Mouse (Mus musculus): Measurements from ENCODE around the gene Ccdc51.
"Not testable (repeated sequence)": the region's sequence is repeated elsewhere in the genome, so short reads cannot be mapped to it uniquely, and the experiment has no call there.

The Ccdc51 gene

DNA sequence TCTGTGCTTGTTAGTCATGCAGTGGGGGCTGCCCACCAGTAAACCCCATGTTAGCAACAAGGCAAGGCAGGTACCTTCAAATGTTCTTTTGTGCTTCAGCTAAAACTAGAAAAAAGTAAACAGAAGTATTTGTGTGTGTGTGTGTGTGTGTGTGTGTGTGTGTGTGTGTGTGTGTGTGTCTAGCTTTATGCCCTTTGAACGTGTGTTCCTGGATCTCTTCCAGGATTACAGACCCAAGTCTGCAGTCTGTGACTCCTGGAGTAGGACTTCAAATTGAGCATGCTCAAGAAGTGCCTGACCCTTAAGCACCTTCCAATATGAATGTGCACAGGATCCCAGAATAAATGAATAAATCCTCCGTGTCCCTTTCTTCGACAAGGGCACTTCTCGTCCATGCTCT is 44.8 kb downstream of the Ccdc51 start:
- no peak for DNase-seq

DNA sequence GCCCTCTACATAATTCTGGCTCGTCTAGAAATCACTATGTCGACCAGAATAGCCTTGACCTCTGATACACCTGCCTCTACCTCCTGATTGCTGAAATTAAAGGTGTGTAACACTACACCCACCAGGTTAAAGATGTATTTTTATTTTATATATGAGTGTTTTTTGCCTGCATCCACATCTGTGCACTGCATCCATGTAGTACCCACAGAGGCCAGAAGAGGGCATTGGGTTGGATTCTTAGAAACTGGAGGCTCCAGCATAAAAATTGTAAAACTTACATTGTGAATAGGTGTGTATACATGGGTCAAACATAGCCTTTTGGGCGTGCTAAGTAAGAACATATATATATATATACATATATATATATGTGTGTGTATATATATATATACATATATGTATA is 45.9 kb downstream of the Ccdc51 start:
- no peak for DNase-seq

DNA sequence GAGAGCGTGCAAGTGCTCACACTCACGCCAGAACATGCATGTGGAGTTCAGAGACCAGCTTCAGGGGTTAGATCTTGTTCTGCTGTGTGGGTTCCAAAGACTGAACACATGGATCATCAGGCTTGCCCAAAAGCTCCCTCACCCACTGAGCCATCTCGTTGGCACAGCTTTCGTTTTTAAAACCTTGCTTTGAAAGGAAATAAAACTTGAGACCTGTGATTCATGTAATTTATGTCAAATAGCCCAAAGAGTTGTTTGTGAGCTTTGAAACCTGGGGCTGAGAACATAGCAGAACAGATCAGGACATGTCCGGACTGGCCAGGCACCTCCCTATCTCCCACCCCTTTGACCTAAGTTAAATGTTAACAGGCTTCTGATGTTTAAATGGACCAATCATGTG is 47.8 kb downstream of the Ccdc51 start:
- no peak for DNase-seq

DNA sequence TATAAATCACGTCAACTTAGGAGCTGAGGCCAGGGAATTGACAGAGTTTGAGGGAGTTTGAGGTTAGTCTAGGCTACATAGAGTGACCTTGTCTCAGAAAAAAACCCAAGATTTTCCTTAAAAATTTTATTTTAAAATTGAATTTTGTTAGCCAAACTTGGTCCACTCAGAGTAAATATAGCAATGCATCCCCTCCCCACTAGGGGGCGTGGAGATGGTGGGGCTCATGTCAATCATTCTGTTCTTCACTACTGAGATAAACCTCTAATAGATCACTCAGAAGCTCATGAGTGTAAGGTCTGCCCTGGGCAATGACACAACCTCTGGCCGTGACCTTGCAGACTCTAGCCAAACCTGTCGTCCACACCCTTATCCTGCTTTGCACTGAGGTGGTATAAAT is 58.1 kb downstream of the Ccdc51 start:
- DNase-seq: not testable (repeated sequence)
